ENCODE assay signal across 8 mouse cellular contexts in the genomic region with DNA sequence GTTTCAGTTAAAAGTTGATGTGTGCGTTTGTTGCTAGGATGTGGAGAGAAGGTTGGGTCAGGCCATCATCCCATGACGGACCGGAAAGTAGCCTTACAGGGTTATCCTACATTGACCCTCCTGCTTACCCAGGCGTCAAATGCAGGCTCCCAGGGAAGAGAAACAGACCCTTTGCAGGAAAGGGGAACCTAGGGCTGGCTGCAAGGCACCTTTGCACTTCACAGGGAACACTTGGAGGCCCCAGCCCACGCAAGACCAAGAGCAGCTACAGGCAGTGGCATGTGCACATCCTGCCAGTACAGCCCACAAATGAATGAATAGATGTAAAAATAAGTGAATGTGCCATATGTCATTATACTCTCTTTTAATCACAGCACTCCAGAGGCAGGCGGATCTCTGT. TPM values are rescaled to one million over a fixed set of nuclear protein-coding genes. Genes with fewer than 3 reads are reported as not detected.
A peak's percentile ranks its signal among the peaks of the same experiment; 100 is the strongest.
DNase-seq lines count a peak whose midpoint lies in the region; ATAC-seq lines count a peak whose summit lies in the region.

No protein-coding gene starts in this region.

- H3K9me3 ChIP-seq in kidney, embryonic 15.5 days (replicated peaks): no peaks in the 10 kb centered on the region
- H3K9me3 ChIP-seq in hindbrain, embryonic 10.5 days: no peaks in the 10 kb centered on the region

- peaks cover 44% of the 10 kb centered on the region for H3K4me1 ChIP-seq in kidney, embryonic 15.5 days
- H3K4me1 ChIP-seq in hindbrain, embryonic 10.5 days (replicated peaks): peaks cover 33% of the 10 kb centered on the region

- ATAC-seq in kidney, embryonic 15.5 days (replicated peaks; ENCODE audit: low FRiP score): peak; percentile 2; the same call in 1 of the 2 replicates
- ATAC-seq in activated CD4-positive, CD25-positive, alpha-beta regulatory T cell, adult 4 months: peak; percentile 4
- ATAC-seq in megakaryocyte progenitor cell, adult 5-6 weeks (replicated peaks; ENCODE audit: poor library complexity): 0 out of 2 replicates have a peak, but pooled peaks have one; percentile 1

- H3K27me3 ChIP-seq in kidney, embryonic 15.5 days: no peaks in the 10 kb centered on the region
- no peaks in the 10 kb centered on the region for H3K27me3 ChIP-seq in hindbrain, embryonic 10.5 days (ENCODE audit: insufficient read depth, poor library complexity, severe bottlenecking)

- peaks cover 22% of the 10 kb centered on the region for H3K36me3 ChIP-seq in kidney, embryonic 15.5 days
- H3K36me3 ChIP-seq in hindbrain, embryonic 10.5 days: peaks cover 21% of the 10 kb centered on the region

- H3K9ac ChIP-seq in kidney, embryonic 15.5 days: peak overlapping the region; percentile 59

- peak overlapping the region; percentile 98 for H3K27ac ChIP-seq in kidney, embryonic 15.5 days
- H3K27ac ChIP-seq in hindbrain, embryonic 10.5 days: peak overlapping the region; percentile 99

- WGBS in kidney, embryonic 15.5 days: 11% methylated on average over 6 of the region's 6 CpGs
- WGBS in hindbrain, embryonic 10.5 days: 18% methylated on average over 6 of the region's 6 CpGs

- DNase-seq in kidney, postnatal 14 days: no peak
- no peak for DNase-seq in hindbrain, embryonic 10.5 days (ENCODE audit: low spot score)
- no peak for DNase-seq in right cerebral cortex, postnatal 36 days (ENCODE audit: low spot score in 2 of 2)
- no peak for DNase-seq in yolk sac, embryonic 10.5 days (ENCODE audit: low spot score)
- no peak for DNase-seq in ovary, postnatal 14 days (ENCODE audit: low spot score)

- peak overlapping the region; percentile 80 for H3K4me2 ChIP-seq in kidney, embryonic 15.5 days

- peak overlapping the region; percentile 89 for H3K4me3 ChIP-seq in kidney, embryonic 15.5 days (replicated peaks)
- peak overlapping the region; percentile 84 for H3K4me3 ChIP-seq in hindbrain, embryonic 10.5 days

RNA-seq across cellular contexts. Expression of a gene that starts 17.9 kb away (rescaled TPM):
- polyA plus RNA-seq in kidney, embryonic 15.5 days (2015; fragmentation: Nextera tagmentation; extraction: Ambion mirVana): 8.7 and 10.5 TPM in 2 replicates
- 1 to 10 TPM; 1.1 to 1.3 TPM for polyA plus RNA-seq in activated CD4-positive, CD25-positive, alpha-beta regulatory T cell, adult 4 months (2017; shearing (Covaris generic))
- 6.2 and 8.4 TPM in 2 replicates for polyA plus RNA-seq in hindbrain, embryonic 10.5 days (2016; fragmentation: Nextera tagmentation; extraction: Ambion mirVana)
- 1.1 and 1.2 TPM in 2 replicates for total RNA-seq in megakaryocyte progenitor cell, adult 5-6 weeks (2015)
- 0.67 and 1.2 TPM in 2 replicates for total RNA-seq in megakaryocyte progenitor cell, adult 5-6 weeks (2017)
